Mouse (Mus musculus) cerebellum, adult 18-20 months (tissue): ENCODE results near the gene Mindy1.

ENCODE experiments used
- DNase-seq, 2 experiments: peaks; one replicate each; pipeline ENCODE4 v3.0.0; 2021

The Mindy1 gene

GRCm38 (mm10) chr3:95281216-95282126, at the start of gene Mindy1, which contains the start of gene Prune1:
Gene Mindy1 (plus strand): TSS chr3:95281345.
Gene Prune1 (minus strand): TSS chr3:95282076.
- DNase-seq: peak; percentile 99 to 100

DNA sequence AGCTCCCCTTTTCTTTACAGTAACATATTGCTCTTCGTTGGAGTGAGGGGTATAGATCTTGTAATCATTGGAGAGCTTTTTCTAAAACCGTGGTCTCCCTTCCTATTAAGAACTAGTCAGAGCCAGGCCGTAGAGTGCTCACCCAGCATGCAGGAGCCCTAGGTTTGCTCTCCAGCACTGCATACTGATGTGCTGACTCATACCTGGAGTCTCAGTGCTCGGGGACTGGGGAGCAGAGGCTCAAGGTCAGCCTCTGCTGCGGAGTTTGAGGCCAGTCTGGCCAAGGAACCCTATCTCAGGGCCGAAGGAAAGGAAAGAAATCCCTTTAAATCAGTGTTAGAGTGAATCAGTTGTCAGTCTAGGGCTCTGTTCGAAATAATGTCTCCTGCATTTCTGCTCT, 48.4 kb upstream of the Mindy1 start:
- no peak for DNase-seq

- DNase-seq: no peak
Observed at GRCm38 (mm10) chr3:95233303-95233980, 47.7 kb upstream of the Mindy1 start.

DNA sequence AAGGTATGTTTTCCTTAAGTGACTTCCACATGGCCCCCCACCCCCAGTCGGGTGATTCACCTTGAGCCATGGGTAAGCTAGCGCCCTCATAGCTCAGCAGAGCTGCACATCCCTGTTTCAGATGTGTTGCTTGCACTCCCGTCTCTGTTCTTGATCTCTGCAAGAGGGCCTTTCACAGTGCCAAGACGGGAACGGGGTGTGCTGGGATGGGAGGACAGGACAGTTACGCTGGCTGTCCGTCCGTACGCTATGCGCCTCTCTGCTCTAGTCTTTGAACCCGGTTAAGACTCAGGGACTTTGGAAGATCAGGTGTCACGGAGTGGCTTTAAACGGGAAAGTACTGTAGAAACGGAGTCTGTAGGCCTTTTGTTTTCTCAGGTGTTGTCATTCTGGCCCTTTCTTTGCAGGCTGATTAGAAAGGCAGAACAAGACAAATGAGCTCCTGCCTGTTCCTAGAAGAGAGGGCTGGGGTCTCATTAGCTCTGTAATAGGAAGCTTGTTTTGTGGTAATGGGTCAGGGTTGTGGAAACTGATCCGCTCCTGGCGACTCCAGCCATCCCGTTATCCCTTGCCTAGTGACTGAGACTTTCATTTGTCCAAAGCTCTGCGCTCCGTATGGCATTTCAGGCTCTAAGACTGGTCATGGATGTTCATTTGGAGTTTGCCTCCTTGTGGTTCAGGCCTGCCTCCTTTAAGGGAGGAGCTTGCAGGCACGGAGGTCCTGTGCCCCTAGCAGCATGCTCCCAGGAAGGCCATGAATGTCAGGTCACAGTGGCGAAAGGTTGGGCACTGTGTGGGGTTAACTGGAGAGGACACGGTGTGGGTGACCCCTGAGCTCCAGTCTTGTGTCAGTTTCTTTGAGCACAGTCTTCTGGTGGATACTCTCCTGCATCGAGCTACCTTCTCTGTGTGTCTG, 45.5 kb upstream of the Mindy1 start:
- no peak for DNase-seq

DNA sequence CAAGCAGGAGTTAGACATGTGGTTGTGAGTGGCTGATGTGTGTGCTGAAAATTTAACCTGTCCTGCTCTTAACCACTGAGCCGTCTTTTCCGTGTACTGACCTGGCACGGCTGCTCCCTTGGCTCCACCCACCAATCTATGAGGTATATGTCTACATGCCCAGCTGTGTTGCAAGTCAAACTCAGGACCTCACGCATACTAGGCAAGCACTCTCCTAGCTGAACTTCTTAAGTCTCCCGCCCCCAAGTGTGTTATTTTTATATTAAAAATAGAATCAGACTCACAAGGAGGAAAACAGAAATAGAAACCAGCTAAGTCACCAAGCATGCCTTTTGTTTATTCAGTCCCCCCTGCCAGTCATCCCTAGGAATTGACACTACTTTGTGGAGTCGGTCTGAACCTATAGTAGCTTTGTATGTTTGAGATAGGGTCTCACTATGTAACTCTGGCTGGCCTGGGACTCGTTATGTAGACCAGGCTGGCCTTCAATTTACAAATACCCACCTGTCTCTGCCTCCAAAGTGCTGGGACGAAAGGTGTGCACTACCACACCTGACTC, 43.5 kb upstream of the Mindy1 start:
- DNase-seq: no peak

DNA sequence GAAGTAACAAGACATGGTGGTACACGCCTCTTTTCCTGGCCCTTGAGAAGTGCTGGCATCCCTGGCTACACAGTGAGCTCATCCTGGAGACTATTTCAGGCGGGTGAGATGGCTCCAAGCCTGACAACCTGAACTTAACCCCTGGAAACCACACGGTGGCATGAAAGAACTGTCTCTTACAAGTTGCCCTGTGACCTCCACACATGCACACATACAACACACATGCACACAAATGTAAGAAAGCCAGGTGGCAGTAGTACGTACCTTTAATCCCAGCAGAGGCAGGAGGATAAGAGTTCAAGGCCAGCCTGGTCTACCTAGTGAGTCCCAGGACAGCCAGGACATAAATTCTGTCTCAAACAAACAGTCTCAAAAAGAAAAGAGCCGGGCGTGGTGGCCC, 42.1 kb upstream of the Mindy1 start:
- no peak for DNase-seq

DNA sequence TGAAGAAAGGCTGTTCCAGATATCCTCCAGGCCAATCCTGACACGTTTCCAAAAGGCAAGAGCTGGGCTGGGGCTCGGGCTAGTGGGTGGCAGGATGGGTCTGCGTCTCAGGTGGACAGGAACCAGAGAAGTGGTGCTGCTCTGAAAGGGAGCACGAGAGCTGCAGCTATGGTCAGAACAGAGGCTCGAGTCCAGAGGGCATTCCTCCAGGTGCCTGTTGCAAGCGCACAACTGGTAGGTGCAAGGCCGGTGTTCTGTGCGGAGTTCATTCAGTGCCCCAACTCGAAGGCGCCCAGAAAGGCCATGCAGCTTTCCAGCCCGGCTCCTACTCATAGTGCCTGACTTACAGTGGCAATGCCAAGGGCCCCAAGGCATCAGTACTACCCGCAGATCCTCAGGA, 41.2 kb upstream of the Mindy1 start:
- no peak for DNase-seq

DNA sequence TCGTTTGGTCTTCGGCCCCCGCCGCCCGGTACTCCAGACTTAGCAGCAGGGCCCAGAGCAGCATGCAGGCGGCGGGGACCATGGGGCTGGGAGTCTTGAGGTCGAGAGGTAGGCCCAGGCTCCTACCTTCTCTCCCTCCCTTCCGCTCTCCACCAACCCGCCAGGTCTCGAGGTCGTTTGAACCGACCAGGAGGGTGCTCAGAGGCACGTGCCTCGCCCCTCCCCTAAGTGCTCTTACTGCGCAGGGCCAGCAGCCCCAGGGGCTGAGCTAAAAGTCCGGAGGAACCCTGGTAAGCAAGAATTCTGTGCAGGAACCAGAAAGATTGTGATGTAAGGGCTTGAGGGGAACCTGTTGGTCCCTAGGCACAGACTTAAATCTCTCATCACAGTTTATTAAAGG, 40.2 kb upstream of the Mindy1 start:
- no peak for DNase-seq

DNA sequence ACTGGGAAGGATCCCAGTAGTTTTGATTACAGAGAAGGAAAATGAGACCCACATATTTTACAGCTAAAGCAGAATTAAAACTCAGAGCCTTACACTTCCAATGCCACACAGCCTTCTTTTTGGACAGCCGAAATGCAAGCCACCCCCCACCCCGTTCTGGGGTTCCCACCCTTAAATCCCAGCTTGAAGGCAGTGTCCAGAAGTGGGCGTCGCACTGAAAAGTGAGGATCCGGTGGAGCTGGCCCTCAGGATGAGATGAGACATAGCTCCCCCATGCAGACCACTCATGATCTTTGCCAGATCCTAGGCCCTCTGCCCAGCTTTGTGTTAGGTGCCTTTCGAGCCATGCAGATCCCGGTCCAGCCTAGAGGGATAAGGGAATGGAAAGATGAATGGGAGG, 39.6 kb upstream of the Mindy1 start, which contains the start of gene Gm128:
TSS of gene Gm128 (minus strand) at position 101 of the 400 bp plus-strand sequence.
- DNase-seq: no peak

DNA sequence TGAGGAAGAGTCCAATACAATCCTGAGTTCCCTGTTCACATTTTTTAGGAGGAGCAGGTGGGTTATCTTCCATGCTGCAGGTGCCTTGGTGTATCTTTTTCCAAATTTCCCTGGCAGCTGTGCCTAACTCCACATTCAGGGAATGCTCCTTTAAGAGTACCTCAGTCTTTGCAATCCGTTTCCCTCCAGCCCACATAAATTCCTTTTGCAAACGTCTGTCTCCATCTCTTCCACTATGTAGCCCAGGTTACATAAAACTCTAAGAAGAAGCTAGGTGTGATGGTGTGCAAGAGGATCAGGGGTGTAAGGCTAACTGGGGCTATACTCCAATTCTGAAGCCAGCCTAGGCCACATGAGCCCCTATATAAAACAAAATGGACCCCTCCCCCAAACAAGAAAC, 38.1 kb upstream of the Mindy1 start:
- DNase-seq: no peak

DNA sequence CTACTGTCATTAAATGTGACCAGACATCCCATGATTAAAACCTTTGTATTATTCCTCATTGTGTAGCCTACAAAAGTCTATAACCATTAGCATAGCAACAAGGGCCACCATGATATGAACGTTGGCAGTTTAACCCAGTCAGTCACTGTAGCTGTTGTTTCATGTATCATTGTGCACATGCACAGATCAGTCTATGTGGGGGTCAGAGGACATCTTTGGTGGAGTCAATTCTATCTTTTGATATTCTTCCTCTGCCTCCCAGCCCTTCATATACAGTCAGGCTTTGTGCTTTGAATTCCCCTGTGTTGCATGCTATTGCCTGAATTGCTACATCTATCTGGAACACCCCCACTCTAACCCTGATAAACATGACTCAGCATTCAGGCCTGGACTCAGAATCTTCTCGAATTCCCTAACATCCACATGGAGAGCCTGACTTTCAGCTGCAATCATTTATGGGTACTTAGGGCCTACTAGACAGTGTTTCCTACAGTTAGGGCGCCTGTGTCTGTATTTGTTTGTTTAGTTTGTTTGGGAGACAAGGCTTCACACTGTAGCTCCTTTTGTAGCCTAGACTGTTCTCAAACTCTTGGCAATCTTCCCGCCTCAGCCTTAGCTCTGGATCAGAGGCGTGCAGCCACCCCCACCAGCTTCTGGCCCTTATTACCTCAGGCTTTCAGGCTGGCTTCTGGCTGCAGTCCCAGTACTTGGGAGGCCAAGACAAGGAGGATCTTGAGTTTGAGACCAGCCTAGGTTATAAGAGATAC, 34.5 kb upstream of the Mindy1 start:
- DNase-seq: peak; percentile 54 to 55

- DNase-seq: no peak
Observed at GRCm38 (mm10) chr3:95247660-95248336, 33.3 kb upstream of the Mindy1 start.

- DNase-seq: peak; percentile 83 to 89
Observed at GRCm38 (mm10) chr3:95250361-95250760, 30.8 kb upstream of the Mindy1 start.

DNA sequence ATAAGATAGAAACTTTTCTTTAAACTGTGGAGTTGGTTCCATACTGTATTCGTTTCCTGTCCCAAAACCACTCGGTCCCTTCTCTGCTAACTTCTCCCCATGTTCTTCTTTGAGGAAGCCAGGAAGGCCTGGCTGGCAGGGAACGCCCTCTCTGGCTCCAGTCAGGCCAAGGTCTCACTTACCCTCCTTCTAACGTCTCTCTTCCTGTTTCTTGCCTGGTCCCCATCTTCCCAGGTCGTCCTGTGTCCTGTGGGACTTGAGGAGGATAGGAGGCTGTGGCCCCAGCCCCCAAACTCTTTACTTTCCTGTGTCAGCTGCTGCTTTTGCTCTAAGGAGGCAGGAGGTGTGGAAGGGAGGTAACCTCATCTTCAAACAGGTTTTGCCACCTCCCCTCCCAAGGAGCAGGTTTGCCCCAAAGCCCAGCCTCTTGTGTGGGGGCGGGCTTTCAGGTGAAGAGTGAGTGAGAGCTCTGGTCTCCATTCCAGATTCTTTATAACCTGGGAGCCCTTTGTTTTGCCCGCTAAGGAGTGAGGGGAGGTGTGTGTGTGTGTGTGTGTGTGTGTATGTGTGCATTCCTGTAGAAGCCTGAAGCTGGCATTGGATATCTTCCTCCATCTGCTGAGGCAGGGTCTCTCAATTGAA, 30.2 kb upstream of the Mindy1 start, which contains the start of gene Bnipl:
TSS of gene Bnipl (minus strand) at position 411 of the 642 bp plus-strand sequence.
- no peak for DNase-seq

- DNase-seq: no peak
Observed at GRCm38 (mm10) chr3:95256931-95257330, 24.2 kb upstream of the Mindy1 start.

DNA sequence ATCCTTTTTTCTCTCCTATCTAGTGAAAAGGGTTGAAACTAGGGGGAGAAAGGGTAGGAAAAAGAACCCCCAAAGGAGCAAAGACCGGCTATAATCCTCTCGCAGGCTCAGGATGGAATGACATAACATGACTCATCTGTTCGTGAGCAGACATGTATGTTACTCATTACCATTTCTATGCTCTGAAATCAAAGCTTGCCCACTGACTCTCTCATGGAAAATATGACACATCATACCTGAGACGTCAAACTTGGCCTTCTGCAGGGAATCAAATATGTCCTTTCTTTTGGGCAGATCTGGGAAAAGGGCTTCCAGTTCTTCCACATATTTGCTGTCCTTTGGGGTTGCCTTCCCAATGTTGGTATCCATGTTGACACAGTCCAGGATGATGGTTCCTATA, 19.2 kb upstream of the Mindy1 start:
- no peak for DNase-seq

DNA sequence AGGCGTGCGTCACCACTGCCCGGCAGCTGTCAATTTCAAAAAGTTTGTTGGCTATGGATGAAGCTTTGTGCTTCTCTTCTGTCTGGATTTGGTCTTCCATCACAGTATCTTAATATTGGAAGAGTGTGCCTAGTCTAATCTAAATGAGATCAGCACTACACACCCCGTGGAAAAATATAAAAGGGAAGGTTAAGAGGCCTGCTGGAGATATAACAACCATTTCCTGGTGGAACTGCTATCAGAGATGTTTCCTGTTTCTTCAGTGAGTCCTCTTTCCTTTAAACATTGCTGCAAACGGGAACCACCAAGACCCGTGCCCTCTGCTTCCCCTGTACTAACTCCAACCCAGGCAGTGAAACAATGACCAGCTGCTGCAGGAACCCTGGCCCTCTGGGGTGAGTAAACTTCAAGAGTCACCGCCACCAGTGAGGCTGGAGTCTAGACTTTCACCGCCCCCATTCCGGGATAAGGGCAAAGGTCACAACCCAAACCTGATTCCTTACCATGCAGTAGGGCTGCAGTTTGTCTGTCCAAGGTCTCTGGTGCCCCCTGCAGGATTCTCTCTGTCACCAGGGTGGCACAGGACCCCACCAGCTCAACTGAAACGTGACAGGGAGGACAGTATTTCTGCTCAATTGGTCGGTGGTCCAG, 17.9 kb upstream of the Mindy1 start:
- DNase-seq: peak; percentile 67

DNA sequence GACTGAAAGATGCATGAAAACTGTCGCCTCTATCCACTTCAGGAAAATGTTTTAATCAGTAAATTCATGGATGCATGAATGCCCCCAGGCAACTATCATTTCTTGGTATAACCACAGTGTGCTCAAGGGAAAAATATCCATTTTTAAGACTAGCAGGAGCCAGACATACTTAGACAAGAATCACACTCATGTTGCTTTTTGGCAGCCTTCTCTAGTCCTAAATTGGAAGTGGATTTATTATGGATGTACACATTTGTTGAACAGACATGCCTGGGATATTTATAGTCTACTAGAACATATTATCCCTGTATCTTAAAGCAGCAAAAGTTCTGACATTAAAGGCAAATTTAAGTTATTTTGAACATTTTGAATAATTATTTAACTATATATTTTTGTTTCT, 16.4 kb upstream of the Mindy1 start:
- no peak for DNase-seq

GRCm38 (mm10) chr3:95266052-95266451, 15.1 kb upstream of the Mindy1 start:
- DNase-seq: no peak

- DNase-seq: no peak
Observed at GRCm38 (mm10) chr3:95267855-95268254, 13.3 kb upstream of the Mindy1 start.
